Mouse (Mus musculus) brain, embryonic 18.5 days (tissue): ENCODE results near the gene Wdr1.
"Not testable (repeated sequence)": the region's sequence is repeated elsewhere in the genome, so short reads cannot be mapped to it uniquely, and the experiment has no call there.

Experiments used
- DNase-seq: peaks from one replicate; pipeline ENCODE4 v3.0.0-alpha.2; 2012; ENCODE audit warnings: low read depth, low spot score

The Wdr1 gene

DNA sequence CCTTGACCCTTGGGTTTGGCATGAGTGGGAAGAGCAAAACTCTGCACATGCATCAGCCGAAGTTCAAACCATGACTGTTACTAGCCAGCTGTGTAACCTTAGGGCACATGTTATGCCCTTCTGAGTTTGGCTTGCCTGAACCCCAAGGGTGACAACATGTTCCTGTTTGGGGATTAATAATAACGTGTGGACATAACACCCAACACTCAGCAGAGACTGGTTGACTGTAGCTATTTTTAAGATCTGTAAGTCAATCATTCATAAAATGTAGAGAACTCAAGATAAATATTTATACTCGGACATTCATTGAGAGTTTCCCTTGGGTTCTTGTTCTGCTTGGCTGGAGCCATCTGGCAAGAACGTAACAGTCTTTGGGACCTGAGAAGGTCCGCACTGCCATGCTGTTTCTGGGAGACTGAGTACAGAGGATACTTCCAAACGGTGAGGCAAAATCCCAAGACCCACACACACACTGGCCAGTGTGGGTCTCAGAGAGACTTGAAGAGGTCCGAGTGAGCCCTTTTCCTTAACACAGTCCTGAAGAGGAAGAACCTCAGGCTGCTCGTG lies 66.4 kb downstream of the Wdr1 start:
- no peak for DNase-seq

- no peak for DNase-seq
These were observed 69.1 kb downstream of the Wdr1 start for GRCm38 (mm10) chr5:38493890-38494289.

DNA sequence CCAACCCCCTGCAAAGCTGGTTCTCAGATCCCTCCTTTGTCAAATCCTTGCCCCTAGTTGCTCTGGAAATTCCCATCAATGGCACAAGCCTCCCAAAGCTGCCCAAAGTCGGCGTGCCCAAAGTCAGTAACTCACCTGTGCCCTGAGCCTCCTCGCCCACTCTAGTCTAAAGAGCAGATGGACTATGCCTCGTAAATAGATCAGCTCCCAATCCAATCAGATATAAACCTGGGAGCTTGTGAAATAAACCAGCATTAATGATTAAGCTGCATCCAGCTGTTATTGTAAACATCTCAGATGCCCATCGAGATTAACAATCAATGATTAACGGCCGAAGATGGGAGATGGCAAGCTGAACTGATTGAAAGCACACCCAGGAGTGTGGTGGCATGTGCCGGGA lies 71.3 kb downstream of the Wdr1 start:
- no peak for DNase-seq

GRCm38 (mm10) chr5:38489739-38490138 lies 73.3 kb downstream of the Wdr1 start:
- no peak for DNase-seq

- no peak for DNase-seq
These were observed 74.1 kb downstream of the Wdr1 start for GRCm38 (mm10) chr5:38488673-38489615.

GRCm38 (mm10) chr5:38488026-38488425 lies 75.0 kb downstream of the Wdr1 start:
- no peak for DNase-seq

- DNase-seq, result no peak
These were observed 75.8 kb downstream of the Wdr1 start for GRCm38 (mm10) chr5:38487247-38487646.

GRCm38 (mm10) chr5:38485946-38486345 lies 77.1 kb downstream of the Wdr1 start:
- no peak for DNase-seq

GRCm38 (mm10) chr5:38483518-38484110 lies 79.4 kb downstream of the Wdr1 start:
- no peak for DNase-seq

DNA sequence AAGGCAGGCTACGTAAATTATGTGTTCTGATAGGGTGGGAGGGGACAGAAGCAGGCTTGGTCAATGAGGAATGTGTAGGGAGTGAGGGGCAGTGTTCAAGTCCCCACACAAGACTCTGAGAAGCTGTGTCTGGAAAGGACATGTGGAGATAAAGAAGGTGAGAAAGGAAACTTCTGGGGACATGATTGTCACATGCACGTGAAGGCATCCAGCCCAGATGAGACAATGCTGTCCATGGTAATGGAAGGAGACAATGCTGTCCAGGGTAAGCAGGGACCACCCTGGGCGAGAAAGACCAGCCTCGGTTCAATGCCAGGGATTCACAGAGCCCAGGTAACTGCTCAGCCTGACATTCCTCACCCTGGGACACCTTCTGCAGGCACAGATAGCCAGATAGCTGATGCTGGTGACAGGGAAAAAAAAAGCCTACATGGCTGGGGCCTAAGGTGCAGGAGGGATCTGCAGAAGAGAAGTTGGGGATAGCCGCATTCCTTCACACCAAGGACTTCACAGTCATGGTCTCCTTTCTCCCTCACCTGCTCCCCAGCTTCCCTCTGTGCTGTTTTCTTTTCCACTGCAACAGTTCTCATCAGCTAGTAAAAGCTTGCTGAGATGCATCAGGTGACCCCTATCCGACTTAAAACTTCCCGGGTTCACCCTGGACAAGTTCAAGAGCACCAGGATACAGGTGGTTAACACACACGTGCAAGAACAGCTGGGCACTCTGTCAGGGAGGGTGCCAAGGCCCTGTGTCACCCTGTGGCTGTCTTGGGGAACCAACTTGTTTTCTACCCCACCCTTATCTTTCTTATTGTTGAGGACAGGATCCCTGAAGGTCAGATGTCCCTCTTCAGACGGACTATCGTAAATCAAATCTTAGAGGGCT lies 82.0 kb downstream of the Wdr1 start:
- DNase-seq, result no peak

- DNase-seq, result no peak
These were observed 82.9 kb downstream of the Wdr1 start for GRCm38 (mm10) chr5:38479908-38480725.

- DNase-seq, result not testable (repeated sequence)
These were observed 83.5 kb downstream of the Wdr1 start for GRCm38 (mm10) chr5:38479545-38479907.

GRCm38 (mm10) chr5:38479027-38479426 lies 84.0 kb downstream of the Wdr1 start:
- DNase-seq, result no peak

DNA sequence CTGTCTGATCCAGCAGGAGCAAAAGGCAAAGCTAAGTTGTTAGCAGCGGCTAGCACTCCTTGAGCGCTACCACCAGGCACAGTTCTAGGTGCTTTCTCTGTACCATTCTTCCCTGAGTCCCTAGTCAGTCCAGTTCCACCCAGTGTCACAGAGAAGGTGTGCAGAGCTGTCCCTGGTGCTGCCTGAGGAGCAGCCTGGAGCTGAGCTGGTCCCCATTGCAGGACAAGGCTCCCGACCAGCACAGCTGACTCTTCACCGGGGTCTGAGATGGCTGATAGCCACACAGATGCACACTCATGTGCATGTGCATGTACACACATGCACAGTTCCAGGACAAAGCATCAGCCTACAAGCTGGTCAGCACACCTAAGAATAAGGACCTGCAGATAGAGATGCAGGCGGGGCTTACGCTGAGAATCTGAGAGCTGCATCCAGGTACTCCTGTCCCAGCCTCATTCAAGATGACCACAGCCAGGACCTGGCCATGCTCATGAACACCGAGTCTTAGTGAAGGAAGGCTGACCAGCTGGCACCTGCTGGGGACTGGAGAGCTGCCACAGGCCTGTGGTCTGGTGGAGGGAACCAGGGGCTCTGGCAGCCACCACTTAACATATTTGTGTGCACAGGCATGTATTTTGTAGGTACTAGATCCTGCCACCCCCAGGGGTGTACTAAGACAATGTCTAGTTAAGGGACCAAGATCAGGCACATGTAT lies 85.1 kb downstream of the Wdr1 start:
- no peak for DNase-seq

- DNase-seq, result no peak
These were observed 86.0 kb downstream of the Wdr1 start for GRCm38 (mm10) chr5:38476861-38477565.
